Mouse (Mus musculus) testis, postnatal 10 days (tissue): ENCODE data around the gene Susd1.

Experiments used
- DNase-seq: peaks from one replicate; pipeline ENCODE4 v3.0.0; 2021; ENCODE audit warnings: low spot score

Gene Susd1

GRCm38 (mm10) chr4:59434039-59434438, 4.4 kb downstream of the Susd1 start:
- no peak for DNase-seq

GRCm38 (mm10) chr4:59429128-59429527, 9.3 kb downstream of the Susd1 start:
- no peak for DNase-seq

GRCm38 (mm10) chr4:59426429-59426828, 12.0 kb downstream of the Susd1 start:
- no peak for DNase-seq

GRCm38 (mm10) chr4:59422808-59423207, 15.6 kb downstream of the Susd1 start:
- DNase-seq: no peak

GRCm38 (mm10) chr4:59422025-59422783, 16.2 kb downstream of the Susd1 start:
- no peak for DNase-seq

GRCm38 (mm10) chr4:59421369-59421746, 17.1 kb downstream of the Susd1 start:
- no peak for DNase-seq

GRCm38 (mm10) chr4:59420695-59421368, 17.6 kb downstream of the Susd1 start:
- DNase-seq: no peak

GRCm38 (mm10) chr4:59419211-59419610, 19.2 kb downstream of the Susd1 start:
- DNase-seq: no peak

GRCm38 (mm10) chr4:59413428-59413827, 25.0 kb downstream of the Susd1 start:
- DNase-seq: no peak

- DNase-seq: no peak
These were observed 27.3 kb downstream of the Susd1 start for GRCm38 (mm10) chr4:59411153-59411552.

- DNase-seq: no peak
These were observed 30.7 kb downstream of the Susd1 start for GRCm38 (mm10) chr4:59407766-59408165.

- DNase-seq: peak; percentile 52
These were observed 34.1 kb downstream of the Susd1 start for GRCm38 (mm10) chr4:59404375-59404774.

GRCm38 (mm10) chr4:59400931-59401330, 37.5 kb downstream of the Susd1 start:
- DNase-seq: no peak

GRCm38 (mm10) chr4:59399343-59399742, 39.1 kb downstream of the Susd1 start:
- no peak for DNase-seq

GRCm38 (mm10) chr4:59395528-59395927, 42.9 kb downstream of the Susd1 start:
- no peak for DNase-seq

- DNase-seq: no peak
These were observed 44.3 kb downstream of the Susd1 start for GRCm38 (mm10) chr4:59394155-59394554.

GRCm38 (mm10) chr4:59388447-59389030, 49.9 kb downstream of the Susd1 start:
- no peak for DNase-seq

GRCm38 (mm10) chr4:59387387-59388210, 50.8 kb downstream of the Susd1 start:
- no peak for DNase-seq

- DNase-seq: no peak
These were observed 53.1 kb downstream of the Susd1 start for GRCm38 (mm10) chr4:59385254-59385895.

- no peak for DNase-seq
These were observed 54.6 kb downstream of the Susd1 start for GRCm38 (mm10) chr4:59383791-59384190.

- peak; percentile 49 for DNase-seq
These were observed 56.3 kb downstream of the Susd1 start for GRCm38 (mm10) chr4:59382131-59382530.
